Mouse (Mus musculus): ENCODE measurements around the gene Esp22.
"Not testable (repeated sequence)": the region's sequence is repeated elsewhere in the genome, so short reads cannot be mapped to it uniquely, and the experiment has no call there.

Gene Esp22

GRCm38 (mm10) chr17:39095034-39095433 lies at the start of gene Esp22:
Gene Esp22, plus strand, starts transcription at chr17:39095334.
- DNase-seq = no peak

GRCm38 (mm10) chr17:39063641-39064040 lies 31.5 kb upstream of the Esp22 start:
- DNase-seq = no peak

GRCm38 (mm10) chr17:39076937-39077336 lies 18.2 kb upstream of the Esp22 start, which contains the start of gene Esp23:
Gene Esp23, minus strand, starts transcription at chr17:39077037.
- DNase-seq = no peak

GRCm38 (mm10) chr17:39107126-39107525 lies 12.0 kb downstream of the Esp22 start:
- not testable (repeated sequence) for DNase-seq

GRCm38 (mm10) chr17:39129156-39129555 lies 34.0 kb downstream of the Esp22 start:
- DNase-seq = not testable (repeated sequence)
